In genomic region chr16:13246855-13247254, GRCm38 (mm10) we compare ENCODE assay signal across 28 mouse cellular contexts. TPM values are rescaled to one million over a fixed set of nuclear protein-coding genes. Genes with fewer than 3 reads are reported as not detected.
DNase-seq lines count a peak whose midpoint lies in the region; ATAC-seq and TF ChIP-seq lines count a peak whose summit lies in the region.
"Had no signal": no experiment of that assay in that cellular context is flagged by ENCODE, and none has a peak within 500 bp of the region (broad histone marks: within the 10 kb centered on the region; RNA-seq: fewer than 3 reads in every experiment).

No protein-coding gene starts in this region.

- no peaks in the 10 kb centered on the region for H3K27me3 ChIP-seq in heart, embryonic 15.5 days
- no peaks in the 10 kb centered on the region for H3K27me3 ChIP-seq in myocyte (ENCODE audit: control insufficient read depth, insufficient read depth, insufficient read length)
- H3K27me3 ChIP-seq in forebrain, embryonic 10.5 days (ENCODE audit: poor library complexity, severe bottlenecking) = no peaks in the 10 kb centered on the region
- H3K27me3 ChIP-seq in hindbrain, embryonic 13.5 days = no peaks in the 10 kb centered on the region
- H3K27me3 ChIP-seq in midbrain, embryonic 13.5 days = no peaks in the 10 kb centered on the region
- H3K27me3 ChIP-seq: CH12.LX; embryonic facial prominence, embryonic 15.5 days; forebrain, embryonic 13.5 days; heart, embryonic 13.5 days; liver, embryonic 15.5 days had no signal

- no peaks in the 10 kb centered on the region for H3K79me2 ChIP-seq in myocyte (ENCODE audit: control insufficient read depth, insufficient read depth)

- no peaks in the 10 kb centered on the region for H3K36me3 ChIP-seq in heart, embryonic 15.5 days
- H3K36me3 ChIP-seq in myocyte (ENCODE audit: control insufficient read depth, insufficient read depth) = no peaks in the 10 kb centered on the region
- H3K36me3 ChIP-seq in forebrain, embryonic 10.5 days (replicated peaks) = no peaks in the 10 kb centered on the region
- no peaks in the 10 kb centered on the region for H3K36me3 ChIP-seq in hindbrain, embryonic 13.5 days
- no peaks in the 10 kb centered on the region for H3K36me3 ChIP-seq in midbrain, embryonic 13.5 days
- H3K36me3 ChIP-seq: embryonic facial prominence, embryonic 10.5 days; embryonic facial prominence, embryonic 15.5 days; heart, embryonic 13.5 days; limb, embryonic 12.5 days; liver, embryonic 15.5 days; midbrain, embryonic 10.5 days had no signal

- WGBS in heart, embryonic 15.5 days = 52% methylated on average over 3 of the region's 3 CpGs
- 70% methylated on average over 3 of the region's 3 CpGs for WGBS in forebrain, embryonic 10.5 days
- 78% methylated on average over 3 of the region's 3 CpGs for WGBS in hindbrain, embryonic 13.5 days
- 77% methylated on average over 3 of the region's 3 CpGs for WGBS in midbrain, embryonic 13.5 days

- no peaks in the 10 kb centered on the region for H3K4me1 ChIP-seq in heart, embryonic 15.5 days (replicated peaks)
- H3K4me1 ChIP-seq in forebrain, embryonic 10.5 days = peaks cover 4% of the 10 kb centered on the region
- no peaks in the 10 kb centered on the region for H3K4me1 ChIP-seq in hindbrain, embryonic 13.5 days (replicated peaks)
- H3K4me1 ChIP-seq in midbrain, embryonic 13.5 days (replicated peaks) = no peaks in the 10 kb centered on the region
- H3K4me1 ChIP-seq: embryonic facial prominence, embryonic 10.5 days; forebrain, embryonic 13.5 days; heart, embryonic 13.5 days; limb, embryonic 12.5 days; liver, embryonic 15.5 days; midbrain, embryonic 10.5 days had no signal

- no peaks in the 10 kb centered on the region for H3K9me3 ChIP-seq in heart, embryonic 15.5 days (replicated peaks)
- H3K9me3 ChIP-seq in forebrain, embryonic 10.5 days = no peaks in the 10 kb centered on the region
- H3K9me3 ChIP-seq in hindbrain, embryonic 13.5 days = no peaks in the 10 kb centered on the region
- no peaks in the 10 kb centered on the region for H3K9me3 ChIP-seq in midbrain, embryonic 13.5 days
- H3K9me3 ChIP-seq: embryonic facial prominence, embryonic 10.5 days; embryonic facial prominence, embryonic 15.5 days; forebrain, embryonic 13.5 days; heart, embryonic 13.5 days; limb, embryonic 12.5 days; liver, embryonic 15.5 days; midbrain, embryonic 10.5 days had no signal

- no peak overlapping the region for H3K4me2 ChIP-seq in heart, embryonic 15.5 days
- no peak overlapping the region for H3K4me2 ChIP-seq in myocyte (ENCODE audit: low read depth)
- H3K4me2 ChIP-seq in hindbrain, embryonic 13.5 days = no peak overlapping the region
- no peak overlapping the region for H3K4me2 ChIP-seq in midbrain, embryonic 13.5 days (replicated peaks)
- H3K4me2 ChIP-seq: embryonic facial prominence, embryonic 15.5 days; forebrain, embryonic 13.5 days; heart, embryonic 13.5 days; hindbrain, embryonic 14.5 days; limb, embryonic 12.5 days; liver, embryonic 15.5 days; lung, embryonic 14.5 days had no signal

- TF ChIP-seq POLR2A in myocyte (IDR thresholded peaks at IDR 0.05; ENCODE audit: insufficient read length, low read depth) = no peak

- 0 out of 2 replicates have a peak, but pooled peaks have one; percentile 22 for ATAC-seq in heart, embryonic 15.5 days (replicated peaks; ENCODE audit: insufficient number of reproducible peaks, insufficient read depth, low FRiP score, low read depth)
- ATAC-seq in hindbrain, embryonic 13.5 days (ENCODE audit: low FRiP score) = no peak
- no peak for ATAC-seq in midbrain, embryonic 13.5 days
- ATAC-seq: forebrain, embryonic 13.5 days; inflammation-experienced regulatory T-cells, adult 6 months had no signal

- H3K9ac ChIP-seq in heart, embryonic 15.5 days = no peak overlapping the region
- no peak overlapping the region for H3K9ac ChIP-seq in hindbrain, embryonic 13.5 days
- H3K9ac ChIP-seq in midbrain, embryonic 13.5 days (replicated peaks) = no peak overlapping the region
- H3K9ac ChIP-seq: embryonic facial prominence, embryonic 15.5 days; forebrain, embryonic 13.5 days; heart, embryonic 13.5 days; hindbrain, embryonic 14.5 days; limb, embryonic 12.5 days; liver, embryonic 15.5 days; lung, embryonic 14.5 days had no signal

- no peak overlapping the region for H3K4me3 ChIP-seq in heart, embryonic 15.5 days
- no peak overlapping the region for H3K4me3 ChIP-seq in myocyte
- no peak overlapping the region for H3K4me3 ChIP-seq in forebrain, embryonic 10.5 days
- no peak overlapping the region for H3K4me3 ChIP-seq in hindbrain, embryonic 13.5 days
- H3K4me3 ChIP-seq in midbrain, embryonic 13.5 days (replicated peaks) = no peak overlapping the region
- H3K4me3 ChIP-seq: embryonic facial prominence, embryonic 10.5 days; embryonic facial prominence, embryonic 15.5 days; forebrain, embryonic 13.5 days; gastrocnemius, adult 2 months; heart, embryonic 13.5 days; limb, embryonic 12.5 days; liver, embryonic 15.5 days; midbrain, embryonic 10.5 days had no signal

- DNase-seq in heart, postnatal 4 days = no peak
- DNase-seq in Muller cell, postnatal 12 days (ENCODE audit: inconsistent ontology term) = peak; percentile 33
- DNase-seq in induced T-regulatory cell, adult 2 months (ENCODE audit: low read depth) = peak; percentile 25
- DNase-seq in forebrain, embryonic 10.5 days (ENCODE audit: extremely low spot score, low spot score) = no peak
- DNase-seq: adrenal gland, postnatal 25 days; cerebellum, adult 2 months; cerebellum, postnatal 25 days; gastrocnemius, adult 2 months; heart, postnatal 36 days; kidney, adult 11 months; kidney, postnatal 14 days; layer of hippocampus, adult 9-11 months; lung, embryonic 14.5 days; lung, postnatal 36 days had no signal

- H3ac ChIP-seq in myocyte (ENCODE audit: control insufficient read depth, insufficient read length) = no peak overlapping the region

- no peak overlapping the region for H3K27ac ChIP-seq in heart, embryonic 15.5 days
- H3K27ac ChIP-seq in forebrain, embryonic 10.5 days = no peak overlapping the region
- no peak overlapping the region for H3K27ac ChIP-seq in hindbrain, embryonic 13.5 days
- no peak overlapping the region for H3K27ac ChIP-seq in midbrain, embryonic 13.5 days
- H3K27ac ChIP-seq: embryonic facial prominence, embryonic 10.5 days; embryonic facial prominence, embryonic 15.5 days; forebrain, embryonic 13.5 days; gastrocnemius, adult 2 months; heart, embryonic 13.5 days; hindbrain, embryonic 14.5 days; limb, embryonic 12.5 days; liver, embryonic 15.5 days; midbrain, embryonic 10.5 days had no signal

TF ChIP-seq in myocyte, 11 proteins besides CTCF, POLR2A, EP300 and RAD21:
- TF ChIP-seq TCF3 (IDR thresholded peaks at IDR 0.05; ENCODE audit: insufficient read length, low read depth) = no peak
- TF ChIP-seq USF1 (IDR thresholded peaks at IDR 0.05; ENCODE audit: low read depth) = peak; percentile 35
- TF ChIP-seq TCF12 (IDR thresholded peaks at IDR 0.05; ENCODE audit: insufficient read depth, poor library complexity, severe bottlenecking) = no peak

RNA-seq across cellular contexts. Expression of gene Mrtfb, which starts 9.4 kb away (rescaled TPM):
- polyA plus RNA-seq in heart, embryonic 15.5 days (2015; fragmentation: Nextera tagmentation; extraction: Ambion mirVana) = 14.0 and 15.5 TPM in 2 replicates
- total RNA-seq in heart, postnatal 4 days (2021) = 10 to 100 TPM; 29.9 to 30.4 TPM
- 5.2 TPM for polyA plus RNA-seq in myocyte (2012; fragmentation: generic; extraction: Trizol)
- 17.9 and 19.1 TPM in 2 replicates for polyA plus RNA-seq in forebrain, embryonic 10.5 days (2016; fragmentation: Nextera tagmentation; extraction: Ambion mirVana)
- polyA plus RNA-seq in hindbrain, embryonic 13.5 days (2015; fragmentation: Nextera tagmentation; extraction: Ambion mirVana) = 10.7 and 12.7 TPM in 2 replicates
- polyA plus RNA-seq in midbrain, embryonic 13.5 days (2015; fragmentation: Nextera tagmentation; extraction: Ambion mirVana) = 10.0 and 12.6 TPM in 2 replicates

Comparison
In these comparisons a context has a peak if more than half of its experiments do, and no peak if none do; other contexts are left out.
1. DNase-seq: peak in Muller cell, postnatal 12 days (single experiment) and induced T-regulatory cell, adult 2 months (single experiment); none in heart, postnatal 4 days (single experiment) and forebrain, embryonic 10.5 days (single experiment).